Mouse (Mus musculus): ENCODE data around the gene Lrmp. TPM values are rescaled to one million over a fixed set of nuclear protein-coding genes. Genes with fewer than 3 reads are reported as not detected.
A peak's percentile ranks its signal among the peaks of the same experiment; 100 is the strongest.

Gene Lrmp
- polyA plus RNA-seq, 1 experiment from 2014 or later, result 0.39 TPM

- Histone ChIP-seq H3K4me2 (no peak overlapping the region), H3K9me3 (replicated peaks) (no peaks in the 10 kb centered on the region), H3K36me3 (ENCODE audit: poor library complexity, severe bottlenecking) (no peaks in the 10 kb centered on the region), H3K27me3 (0 out of 2 replicates have a peak, but pooled peaks cover 3% of the 10 kb centered on the region), H3K4me3 (no peak overlapping the region), H3K9ac (no peak overlapping the region), H3K27ac (no peak overlapping the region), H3K4me1 (no peaks in the 10 kb centered on the region)
- ATAC-seq, result no peak
- WGBS, result 84% methylated on average over 3 of the region's 3 CpGs
Measured at GRCm38 (mm10) chr6:145193038-145193437, 77.6 kb downstream of the Lrmp start.

- Histone ChIP-seq H3K36me3 (ENCODE audit: poor library complexity, severe bottlenecking) (no peaks in the 10 kb centered on the region), H3K9ac (no peak overlapping the region), H3K4me2 (no peak overlapping the region), H3K27ac (no peak overlapping the region), H3K4me3 (no peak overlapping the region), H3K9me3 (replicated peaks) (no peaks in the 10 kb centered on the region), H3K27me3 (0 out of 2 replicates have a peak, but pooled peaks cover 2% of the 10 kb centered on the region), H3K4me1 (no peaks in the 10 kb centered on the region)
- ATAC-seq, result no peak
- 84% methylated on average over 11 of the region's 11 CpGs for WGBS
Measured at GRCm38 (mm10) chr6:145193446-145193845, 78.0 kb downstream of the Lrmp start.

GRCm38 (mm10) chr6:145197949-145198686 lies 82.7 kb downstream of the Lrmp start:
- H3K27ac ChIP-seq, result no peak overlapping the region
- no peaks in the 10 kb centered on the region for H3K4me1 ChIP-seq
- WGBS, result 96% methylated on average over 8 of the region's 8 CpGs
- H3K4me2 ChIP-seq, result no peak overlapping the region
- no peaks in the 10 kb centered on the region for H3K27me3 ChIP-seq
- H3K36me3 ChIP-seq (ENCODE audit: poor library complexity, severe bottlenecking), result no peaks in the 10 kb centered on the region
- ATAC-seq, result no peak
- H3K4me3 ChIP-seq, result no peak overlapping the region
- no peaks in the 10 kb centered on the region for H3K9me3 ChIP-seq (replicated peaks)
- no peak overlapping the region for H3K9ac ChIP-seq

DNA sequence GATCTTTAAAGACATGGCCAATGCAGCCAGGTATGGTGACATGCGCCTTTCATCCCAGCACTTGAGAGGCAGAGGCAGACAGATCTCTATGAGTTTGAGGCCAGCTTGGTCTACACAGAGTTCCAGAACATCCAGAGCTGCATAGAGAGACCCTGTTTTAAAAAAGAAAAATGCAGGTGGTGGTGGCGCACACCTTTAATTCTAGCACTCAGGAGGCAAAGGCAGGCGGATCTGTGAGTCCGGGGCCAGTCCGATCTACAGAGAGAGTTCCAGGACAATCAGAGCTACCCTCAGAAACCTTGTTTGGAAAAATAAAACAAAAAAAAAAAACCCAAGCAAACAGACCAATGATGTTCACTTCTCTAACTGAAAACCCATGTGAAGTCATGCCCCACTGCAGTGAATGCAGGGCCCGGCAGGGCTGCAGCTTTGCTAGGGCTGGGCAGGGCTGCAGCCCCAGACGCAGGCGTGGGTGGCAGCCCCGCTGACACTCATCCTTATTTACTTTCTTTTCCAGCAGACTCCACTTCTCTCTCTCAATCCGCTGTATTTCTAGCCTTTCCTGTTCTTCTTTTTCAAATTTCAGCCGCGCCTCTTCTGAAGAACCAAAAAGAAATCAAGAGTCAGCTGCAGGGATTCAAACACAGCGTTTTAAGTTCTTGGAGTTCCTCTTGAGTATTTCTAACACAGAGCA lies 87.1 kb downstream of the Lrmp start:
- no peak overlapping the region for H3K4me3 ChIP-seq
- no peaks in the 10 kb centered on the region for H3K9me3 ChIP-seq (replicated peaks)
- H3K9ac ChIP-seq, result no peak overlapping the region
- H3K4me2 ChIP-seq, result no peak overlapping the region
- H3K27me3 ChIP-seq, result no peaks in the 10 kb centered on the region
- 84% methylated on average over 13 of the region's 13 CpGs for WGBS
- no peaks in the 10 kb centered on the region for H3K4me1 ChIP-seq
- H3K36me3 ChIP-seq (ENCODE audit: poor library complexity, severe bottlenecking), result no peaks in the 10 kb centered on the region
- no peak for ATAC-seq
- H3K27ac ChIP-seq, result no peak overlapping the region

DNA sequence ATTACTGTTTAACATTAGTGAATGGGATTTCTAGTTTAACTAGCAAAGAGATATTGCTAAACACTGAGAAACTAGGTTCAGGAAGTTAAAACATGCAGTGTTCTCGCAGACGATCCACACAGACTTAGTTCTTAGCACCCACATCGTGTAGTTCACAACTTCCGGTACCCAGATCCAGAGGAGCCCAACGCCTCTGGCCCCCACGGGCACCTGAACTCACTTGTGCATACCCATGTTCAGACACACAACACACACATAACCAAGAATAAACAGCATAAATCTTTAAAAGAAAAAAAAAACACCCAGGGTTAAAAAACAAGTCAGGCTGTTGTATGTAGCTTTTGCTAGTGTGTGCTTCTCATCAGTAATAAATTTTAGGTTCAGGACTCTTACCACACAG lies 89.0 kb downstream of the Lrmp start:
- Histone ChIP-seq H3K27ac (no peak overlapping the region), H3K4me2 (no peak overlapping the region), H3K9ac (no peak overlapping the region), H3K4me3 (no peak overlapping the region), H3K27me3 (no peaks in the 10 kb centered on the region), H3K9me3 (replicated peaks) (no peaks in the 10 kb centered on the region), H3K36me3 (ENCODE audit: poor library complexity, severe bottlenecking) (no peaks in the 10 kb centered on the region), H3K4me1 (no peaks in the 10 kb centered on the region)
- WGBS, result 97% methylated on average over 6 of the region's 6 CpGs
- ATAC-seq, result no peak

GRCm38 (mm10) chr6:145205142-145205541 lies 89.7 kb downstream of the Lrmp start:
- H3K27ac ChIP-seq, result no peak overlapping the region
- H3K4me3 ChIP-seq, result no peak overlapping the region
- no peaks in the 10 kb centered on the region for H3K36me3 ChIP-seq (ENCODE audit: poor library complexity, severe bottlenecking)
- H3K9ac ChIP-seq, result no peak overlapping the region
- H3K9me3 ChIP-seq (replicated peaks), result no peaks in the 10 kb centered on the region
- H3K4me1 ChIP-seq, result peaks cover 5% of the 10 kb centered on the region
- WGBS, result 66% methylated on average over 10 of the region's 10 CpGs
- no peaks in the 10 kb centered on the region for H3K27me3 ChIP-seq
- no peak overlapping the region for H3K4me2 ChIP-seq
- ATAC-seq, result no peak

GRCm38 (mm10) chr6:145210056-145210680 lies 94.7 kb downstream of the Lrmp start:
- Histone ChIP-seq H3K4me2 (peak overlapping the region; percentile 83), H3K9ac (no peak overlapping the region), H3K9me3 (replicated peaks) (no peaks in the 10 kb centered on the region), H3K4me3 (peak overlapping the region; percentile 76), H3K27ac (peak overlapping the region; percentile 5; the same call in 1 of the 2 replicates), H3K27me3 (no peaks in the 10 kb centered on the region), H3K36me3 (ENCODE audit: poor library complexity, severe bottlenecking) (no peaks in the 10 kb centered on the region), H3K4me1 (peaks cover 15% of the 10 kb centered on the region)
- ATAC-seq, result peak; percentile 3
- 29% methylated on average over 8 of the region's 8 CpGs for WGBS

DNA sequence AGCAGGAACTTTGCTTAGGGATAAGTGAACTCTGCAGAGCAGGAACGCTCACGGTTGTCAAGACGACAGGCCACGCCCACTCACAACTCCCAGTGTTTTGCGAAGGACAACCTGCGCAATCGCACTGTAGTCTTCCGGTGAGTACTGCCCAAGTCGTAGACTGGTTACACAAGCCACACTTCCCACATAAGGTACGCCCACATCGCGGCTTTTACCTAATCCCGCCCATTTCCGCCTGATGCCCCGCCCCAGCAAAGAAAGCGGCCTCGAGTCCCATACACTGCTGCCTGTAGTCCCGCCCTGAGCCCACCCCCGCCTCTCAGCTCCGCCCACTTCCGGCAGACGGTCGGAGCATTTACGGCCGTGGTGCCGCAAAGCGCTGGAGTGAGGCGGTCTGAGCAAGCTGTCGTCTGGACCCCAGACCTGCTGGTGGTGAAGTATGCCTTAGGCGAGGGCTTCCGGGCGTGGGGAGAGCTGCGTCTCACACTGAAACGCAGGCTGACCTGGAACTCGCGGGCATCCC lies 95.4 kb downstream of the Lrmp start, which contains the start of the genes Casc1 and Etfrf1:
Casc1 (minus strand) TSS at position 190 of the 523 bp plus-strand sequence.
Etfrf1 (plus strand) TSS at position 319 of the 523 bp plus-strand sequence.
- Histone ChIP-seq H3K27ac (peak within 1 kb of the TSS; percentile 94), H3K9ac (peak within 1 kb of the TSS; percentile 85), H3K9me3 (replicated peaks) (no peaks in the 10 kb centered on the region), H3K4me3 (peak within 1 kb of the TSS; percentile 76), H3K4me2 (peak within 1 kb of the TSS; percentile 83), H3K4me1 (peaks cover 15% of the 10 kb centered on the region), H3K27me3 (no peaks in the 10 kb centered on the region), H3K36me3 (ENCODE audit: poor library complexity, severe bottlenecking) (no peaks in the 10 kb centered on the region)
- ATAC-seq, result peak; percentile 100
- WGBS, result under 1% methylated on average over 36 of the region's 36 CpGs

- Histone ChIP-seq H3K27me3 (no peaks in the 10 kb centered on the region), H3K9ac (peak overlapping the region; percentile 85), H3K9me3 (replicated peaks) (no peaks in the 10 kb centered on the region), H3K4me1 (peaks cover 15% of the 10 kb centered on the region), H3K4me2 (peak overlapping the region; percentile 83), H3K4me3 (peak overlapping the region; percentile 76), H3K27ac (peak overlapping the region; percentile 94), H3K36me3 (ENCODE audit: poor library complexity, severe bottlenecking) (no peaks in the 10 kb centered on the region)
- peak; percentile 44; the same call in 1 of the 2 replicates for ATAC-seq
- 4% methylated on average over 21 of the region's 21 CpGs for WGBS
Measured at GRCm38 (mm10) chr6:145211376-145212305, 96.2 kb downstream of the Lrmp start.

DNA sequence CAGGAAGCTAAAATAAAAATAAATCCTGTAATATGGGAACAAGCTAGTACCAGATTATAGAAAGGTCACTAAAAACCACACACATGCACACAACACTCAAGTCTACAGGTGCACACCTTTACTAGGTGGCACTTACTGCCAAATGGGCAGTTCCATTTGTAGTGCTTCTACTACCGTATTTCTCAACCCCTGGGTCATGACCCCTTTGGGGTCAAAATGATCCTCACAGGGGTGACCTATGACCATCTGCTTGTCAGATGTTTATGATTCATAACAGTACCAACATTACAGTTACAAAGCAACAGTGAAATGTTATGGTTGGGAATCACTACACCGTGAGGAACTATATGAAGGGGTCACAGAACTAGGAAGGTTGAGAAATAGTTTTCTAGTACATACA lies 98.5 kb downstream of the Lrmp start:
- Histone ChIP-seq H3K4me3 (no peak overlapping the region), H3K9ac (no peak overlapping the region), H3K27ac (no peak overlapping the region), H3K36me3 (ENCODE audit: poor library complexity, severe bottlenecking) (peaks cover 8% of the 10 kb centered on the region), H3K4me1 (peaks cover 15% of the 10 kb centered on the region), H3K4me2 (no peak overlapping the region), H3K27me3 (no peaks in the 10 kb centered on the region), H3K9me3 (replicated peaks) (no peaks in the 10 kb centered on the region)
- 90% methylated on average over 2 of the region's 2 CpGs for WGBS
- no peak for ATAC-seq

- WGBS, result 88% methylated on average over 3 of the region's 3 CpGs
- H3K9me3 ChIP-seq (replicated peaks), result no peaks in the 10 kb centered on the region
- peaks cover 8% of the 10 kb centered on the region for H3K4me1 ChIP-seq
- no peak overlapping the region for H3K4me3 ChIP-seq
- no peak overlapping the region for H3K9ac ChIP-seq
- H3K36me3 ChIP-seq (ENCODE audit: poor library complexity, severe bottlenecking), result peaks cover 18% of the 10 kb centered on the region
- H3K4me2 ChIP-seq, result no peak overlapping the region
- no peaks in the 10 kb centered on the region for H3K27me3 ChIP-seq
- H3K27ac ChIP-seq, result no peak overlapping the region
- ATAC-seq, result no peak
Measured at GRCm38 (mm10) chr6:145215826-145216225, 100.4 kb downstream of the Lrmp start.

Measured in forebrain, embryonic 13.5 days (tissue).